Mouse (Mus musculus): Measurements from ENCODE around the gene Rgma.

DNA sequence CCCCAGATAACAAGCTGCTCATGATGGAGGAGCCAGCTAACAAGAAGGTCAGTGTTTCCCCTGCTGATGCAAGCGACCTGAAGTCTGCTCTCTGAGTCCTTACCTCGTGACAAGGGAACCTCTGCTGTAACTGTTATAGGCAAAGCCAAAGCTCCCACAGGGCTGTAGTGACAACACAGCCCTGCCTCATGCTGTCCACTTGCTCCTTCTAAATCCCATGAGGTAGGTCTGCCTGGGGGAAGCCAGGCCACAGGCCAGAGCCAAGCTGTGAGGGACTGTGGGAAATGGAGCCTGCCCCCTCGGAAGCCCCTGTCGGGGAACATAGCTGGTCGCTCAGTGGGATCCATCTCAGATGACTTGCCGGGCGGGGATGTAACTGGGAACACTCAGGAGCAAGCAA lies 43.7 kb upstream of the Rgma start:
- TF ChIP-seq USF2 (conservative IDR thresholded peaks at IDR 0.05; ENCODE audit: low read depth, low read length) = no peak
- TF ChIP-seq POLR2A (IDR thresholded peaks at IDR 0.05; ENCODE audit: low read depth, low read length) = no peak
- no peak for TF ChIP-seq CTCF (conservative IDR thresholded peaks at IDR 0.05 in 1 of 2, IDR thresholded peaks at IDR 0.05 in 1 of 2; ENCODE audit: low read depth in 2 of 2, low read length in 2 of 2)
- no peak for TF ChIP-seq ELF1 (IDR thresholded peaks at IDR 0.05; ENCODE audit: low read depth, low read length)
- no peak for TF ChIP-seq MXI1 (IDR thresholded peaks at IDR 0.05; ENCODE audit: low read depth, low read length)
